Mouse (Mus musculus): ENCODE data around the gene Fntb. TPM values are rescaled to one million over a fixed set of nuclear protein-coding genes. Genes with fewer than 3 reads are reported as not detected.
A peak's percentile ranks its signal among the peaks of the same experiment; 100 is the strongest.
"Not testable (repeated sequence)": the region's sequence is repeated elsewhere in the genome, so short reads cannot be mapped to it uniquely, and the experiment has no call there.

The Fntb gene
- total RNA-seq, 2 experiments from 2014 or later, result 23.3 to 28.3 TPM

DNA sequence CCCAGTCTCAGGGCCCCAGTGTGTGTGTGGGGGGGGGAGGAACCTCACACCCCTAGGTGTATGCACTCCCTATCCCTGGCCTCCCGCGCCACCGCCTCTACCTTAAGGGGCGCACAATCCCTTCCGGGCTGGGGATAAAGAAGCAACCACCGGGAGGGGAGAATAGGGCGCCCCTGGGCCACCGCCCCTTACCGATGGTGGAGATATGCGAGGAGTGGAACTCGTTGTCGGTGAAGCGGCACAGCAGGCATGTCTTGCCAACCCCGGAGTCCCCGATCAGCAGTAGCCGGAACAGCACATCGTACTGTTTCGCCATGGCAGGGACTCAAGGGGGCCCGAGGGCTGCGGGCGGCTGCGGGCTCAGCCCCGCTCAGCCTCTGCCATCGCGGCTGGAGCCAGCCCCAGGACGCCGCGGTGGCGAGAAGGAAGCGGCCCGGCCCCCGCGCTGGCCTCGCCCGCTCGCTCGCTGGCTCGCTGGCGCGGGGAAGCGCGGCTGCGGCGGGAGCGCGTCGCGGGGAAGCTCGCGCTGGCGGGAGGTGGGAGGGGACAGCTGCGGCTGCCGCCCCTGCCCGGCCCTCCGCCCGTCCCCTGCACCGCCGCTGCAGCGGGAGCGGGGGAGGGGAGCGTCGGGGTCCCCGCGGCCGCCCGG, 56.7 kb downstream of the Fntb start:
- intact Hi-C loops (cut with DNase I), result no loop called here
- peak; percentile 42 to 53 for DNase-seq (ENCODE audit: low spot score in 2 of 2)

GRCm38 (mm10) chr12:76822651-76823041, 57.3 kb downstream of the Fntb start, which contains the start of gene Rab15:
TSS of gene Rab15 (minus strand) at chr12:76822908.
- intact Hi-C loops (cut with DNase I), result no loop called here
- DNase-seq (ENCODE audit: low spot score in 2 of 2), result peak in 1 of 2 experiments; percentile 35

DNA sequence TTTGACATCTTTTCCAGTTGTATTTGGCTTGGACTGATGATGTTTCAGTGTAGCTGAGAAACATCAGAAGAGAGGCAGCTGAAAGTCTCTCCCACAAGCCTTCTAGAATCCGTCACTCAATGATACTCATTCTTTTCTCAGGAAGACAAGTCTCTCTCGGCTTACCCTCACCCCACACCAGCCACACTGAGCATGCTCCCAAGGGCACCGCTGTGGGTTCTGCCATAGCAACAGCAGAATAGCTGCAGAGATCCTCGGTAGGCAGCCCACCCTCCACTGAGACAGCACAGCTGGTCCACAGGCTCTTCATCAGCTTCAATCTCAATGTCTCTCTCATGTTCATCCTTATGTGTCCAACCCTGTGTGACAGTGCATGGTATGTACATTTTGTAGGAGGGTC, 59.9 kb downstream of the Fntb start:
- intact Hi-C loops (cut with DNase I), result no loop called here
- DNase-seq (ENCODE audit: low spot score in 2 of 2), result no peak

DNA sequence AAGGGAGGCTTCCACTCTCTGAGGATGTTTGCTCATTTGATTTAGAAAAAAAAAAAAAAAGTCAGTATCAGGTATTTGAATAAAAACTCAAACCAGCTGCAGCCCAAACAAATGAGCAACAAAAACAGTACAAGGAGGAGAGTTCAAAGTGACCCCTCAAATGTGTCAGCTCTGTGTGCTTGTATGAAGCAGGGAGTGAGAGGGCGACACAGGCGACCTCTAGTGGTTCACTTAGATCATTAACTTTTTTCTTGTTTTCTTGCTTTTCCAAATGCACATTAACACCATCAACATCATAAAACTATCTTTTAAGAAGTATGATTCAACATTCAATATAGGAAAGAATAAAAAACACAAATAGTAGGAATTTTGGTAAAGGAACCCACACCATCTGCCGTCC, 67.3 kb downstream of the Fntb start:
- DNase-seq (ENCODE audit: low spot score in 2 of 2), result peak in 1 of 2 experiments; percentile 52
- intact Hi-C loops (cut with DNase I), result no loop called here

- peak; percentile 99 for DNase-seq (ENCODE audit: low spot score in 2 of 2)
- intact Hi-C loops (cut with DNase I), result loop anchor here (2.0 to 5.0 kb wide), 3 partner anchors 42 to 400 kb away; partner anchors contain the start of genes Fut8 and Max
Measured at GRCm38 (mm10) chr12:76837101-76837843, 71.9 kb downstream of the Fntb start.

DNA sequence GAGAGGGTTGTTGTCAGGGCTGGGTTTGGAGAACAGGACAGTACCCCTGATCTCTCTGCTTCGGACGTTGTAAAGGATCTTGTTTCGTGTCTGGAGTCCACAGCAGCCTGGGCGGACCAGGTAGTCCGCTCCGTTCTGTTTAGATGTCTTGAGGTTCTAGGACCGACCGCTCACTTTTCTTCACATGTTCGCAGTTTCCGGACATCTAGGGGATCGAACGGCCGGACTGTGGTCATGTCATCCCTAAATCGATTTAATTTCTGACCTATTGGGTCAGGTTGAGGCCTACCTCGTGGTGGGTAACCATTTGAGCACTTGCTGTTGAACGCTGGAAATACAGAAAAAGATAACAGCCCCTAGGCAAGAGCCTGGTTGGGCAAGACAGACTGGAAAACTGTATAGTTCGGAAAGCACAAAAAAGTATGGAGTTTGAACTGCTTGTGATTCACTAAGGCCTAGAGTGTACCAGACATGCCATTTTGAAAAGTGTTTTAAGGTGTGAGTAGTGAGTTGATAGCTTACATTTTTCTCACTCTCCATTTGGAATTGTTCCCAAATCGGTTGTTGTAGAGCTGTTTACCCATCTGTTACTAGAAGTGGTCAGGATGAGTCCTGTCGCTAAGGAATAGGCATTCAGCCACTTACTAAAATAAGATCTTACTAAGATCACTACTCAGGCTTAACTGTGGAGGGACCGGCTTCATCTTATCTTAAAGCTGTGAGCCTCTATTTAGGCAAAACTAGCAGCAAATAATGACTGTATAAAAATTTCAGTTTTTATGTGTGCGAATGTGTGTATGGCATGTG, 72.7 kb downstream of the Fntb start:
- no peak for DNase-seq (ENCODE audit: low spot score in 2 of 2)
- intact Hi-C loops (cut with DNase I), result loop anchor here (2.0 to 5.0 kb wide), 3 partner anchors 41 to 399 kb away; partner anchors contain the start of genes Fut8 and Max

- intact Hi-C loops (cut with DNase I), result loop anchor here (5.0 kb wide), 1 partner anchor 398 kb away; the partner anchor contains the start of gene Fut8
- no peak for DNase-seq (ENCODE audit: low spot score in 2 of 2)
Measured at GRCm38 (mm10) chr12:76839298-76839697, 73.9 kb downstream of the Fntb start.

- intact Hi-C loops (cut with DNase I), result no loop called here
- DNase-seq (ENCODE audit: low spot score in 2 of 2), result no peak
Measured at GRCm38 (mm10) chr12:76840081-76840480, 74.7 kb downstream of the Fntb start.

DNA sequence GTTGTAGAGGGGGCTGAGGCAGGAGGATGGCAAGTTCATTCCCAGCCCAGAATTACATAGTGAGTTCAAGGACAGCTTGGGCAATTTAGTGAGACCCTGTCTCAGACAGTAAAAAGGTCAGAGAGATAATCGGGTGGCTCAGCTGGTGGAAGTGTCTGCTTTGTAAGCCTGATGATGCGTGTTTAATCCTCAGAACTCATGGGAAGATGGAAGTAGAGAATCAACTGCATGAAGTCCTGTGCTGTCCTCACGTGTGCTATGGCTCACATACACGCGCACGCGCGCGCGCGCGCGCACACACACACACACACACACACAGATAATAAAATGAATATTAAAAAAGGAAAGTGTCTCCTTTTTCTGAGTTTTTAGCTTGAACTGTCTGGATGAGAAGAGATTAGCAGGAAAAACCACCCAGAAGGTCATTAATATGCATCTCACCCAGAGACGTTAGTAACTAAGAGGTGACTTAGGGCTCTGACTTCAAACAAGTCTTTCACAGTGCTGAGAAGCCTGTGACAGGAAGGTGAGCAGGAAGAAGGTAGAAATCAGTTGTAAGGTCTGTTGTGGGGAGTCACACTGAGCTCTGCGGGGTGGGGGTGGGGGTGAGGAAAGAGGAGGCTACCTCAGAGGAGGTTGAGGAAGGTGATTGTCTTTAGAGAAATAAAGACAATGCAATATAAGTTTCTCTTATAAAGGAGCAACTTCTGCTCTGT, 79.1 kb downstream of the Fntb start:
- intact Hi-C loops (cut with DNase I), result no loop called here
- no peak for DNase-seq (ENCODE audit: low spot score in 2 of 2)

DNA sequence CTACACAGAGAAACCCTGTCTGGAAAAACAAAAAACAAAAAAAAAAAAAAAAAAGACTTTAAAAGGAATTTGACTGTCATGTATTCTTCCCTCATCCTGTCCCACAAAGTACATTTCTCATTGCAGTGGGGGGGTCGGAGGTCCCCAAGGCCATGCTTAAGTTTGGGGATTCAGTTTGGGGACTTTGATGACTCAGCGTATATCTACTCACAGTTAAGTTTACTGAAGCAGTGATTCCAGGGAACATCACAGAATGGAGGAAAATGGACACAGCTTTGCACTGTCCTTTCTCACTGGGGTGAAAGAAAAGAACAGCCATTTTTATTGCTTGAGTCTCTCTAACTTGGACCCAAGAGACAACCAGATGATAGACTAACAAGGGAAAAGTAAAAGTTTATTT, 87.0 kb downstream of the Fntb start:
- intact Hi-C loops (cut with DNase I), result no loop called here
- no peak for DNase-seq (ENCODE audit: low spot score in 2 of 2)

DNA sequence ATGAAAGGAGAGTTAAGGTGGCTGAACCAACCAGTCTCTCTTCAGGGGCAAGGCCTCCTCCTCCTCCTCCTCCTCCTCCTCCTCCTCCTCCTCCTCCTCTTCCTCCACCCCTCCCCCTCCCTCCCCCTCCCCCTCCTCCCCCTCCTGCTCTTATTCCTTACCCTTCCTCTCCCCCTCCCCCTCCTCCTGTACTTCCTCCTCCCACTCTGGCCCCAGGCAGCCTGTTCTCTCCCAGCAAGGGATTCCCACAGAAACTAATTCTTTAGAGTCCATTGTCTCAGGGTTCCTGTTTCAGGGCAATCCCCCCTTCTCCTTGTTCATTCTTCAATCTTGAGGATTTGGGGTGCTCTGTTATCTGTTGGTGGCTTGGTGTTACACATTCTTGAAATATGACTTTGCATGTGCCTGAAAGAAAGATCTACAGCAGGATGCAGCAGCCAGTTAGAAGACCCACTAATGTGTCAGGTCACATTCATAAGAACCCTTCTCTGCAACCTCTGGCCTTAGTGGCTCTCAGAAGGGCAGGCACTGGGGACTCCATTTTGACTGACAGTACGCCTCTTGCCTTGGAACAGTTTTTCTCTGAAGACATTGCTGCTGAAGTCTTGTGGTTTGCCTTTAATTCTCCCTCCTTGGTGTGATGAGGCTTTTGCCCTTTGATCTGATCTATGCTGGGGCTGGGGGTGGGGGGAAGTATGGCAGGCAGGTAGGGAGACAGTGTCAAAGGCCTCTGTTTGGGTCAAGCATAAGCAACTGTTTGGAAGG, 88.2 kb downstream of the Fntb start:
- no peak for DNase-seq (ENCODE audit: low spot score in 2 of 2)
- intact Hi-C loops (cut with DNase I), result no loop called here

- DNase-seq (ENCODE audit: low spot score in 2 of 2), result no peak
- intact Hi-C loops (cut with DNase I), result no loop called here
Measured at GRCm38 (mm10) chr12:76857087-76857486, 91.7 kb downstream of the Fntb start.

- intact Hi-C loops (cut with DNase I); DNase-seq (ENCODE audit: low spot score in 2 of 2): not testable (repeated sequence)
Measured at GRCm38 (mm10) chr12:76858788-76859187, 93.4 kb downstream of the Fntb start.

DNA sequence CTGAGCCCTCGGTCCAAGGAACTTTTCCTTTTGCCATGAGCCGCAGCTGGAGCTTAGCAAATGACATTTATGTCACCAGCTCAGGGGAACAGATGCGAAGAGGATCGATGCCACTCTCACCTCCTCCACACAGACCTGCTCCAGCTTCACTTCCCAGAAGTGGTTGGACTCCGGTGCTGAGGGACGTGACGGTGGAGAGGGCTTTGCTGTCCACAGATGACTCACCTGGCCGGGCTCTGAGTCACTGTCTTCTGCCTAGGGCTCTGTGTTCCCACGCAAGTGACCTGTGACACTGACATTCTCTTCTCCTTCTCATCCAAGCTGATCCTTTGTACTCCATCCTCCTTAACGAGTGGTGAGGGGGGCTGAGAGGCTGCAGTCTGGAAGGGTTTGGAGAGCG, 98.3 kb downstream of the Fntb start:
- intact Hi-C loops (cut with DNase I), result loop anchor here (10.0 kb wide), 1 partner anchor 1141 kb away; no protein-coding TSS in a partner anchor
- peak; percentile 12 to 71 for DNase-seq (ENCODE audit: low spot score in 2 of 2)

DNA sequence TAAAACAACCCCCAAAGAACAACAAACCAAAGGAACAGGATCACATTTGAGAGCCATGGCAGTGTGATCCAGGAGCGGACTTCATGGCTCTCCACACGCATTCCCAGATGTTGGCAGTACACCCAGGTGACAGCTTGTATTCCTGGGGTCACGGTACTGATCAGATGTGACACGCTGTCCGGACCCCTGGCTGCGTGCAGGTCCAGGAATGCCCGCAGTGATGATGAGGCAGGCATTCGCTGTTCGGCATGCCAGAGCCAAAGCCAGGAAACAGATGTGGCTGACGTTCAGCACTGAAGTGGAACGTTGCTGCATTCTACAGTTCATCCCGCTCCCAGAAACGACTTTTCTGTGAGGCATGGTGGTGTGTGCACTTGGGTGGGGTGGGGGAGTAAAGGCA, 99.9 kb downstream of the Fntb start:
- intact Hi-C loops (cut with DNase I), result loop anchor here (10.0 kb wide), 1 partner anchor 1140 kb away; no protein-coding TSS in a partner anchor
- DNase-seq (ENCODE audit: low spot score in 2 of 2), result no peak

GRCm38 (mm10) chr12:76867586-76868280, 102.3 kb downstream of the Fntb start:
- intact Hi-C loops (cut with DNase I), result loop anchor here (10.0 kb wide), 1 partner anchor 1137 kb away; no protein-coding TSS in a partner anchor

DNA sequence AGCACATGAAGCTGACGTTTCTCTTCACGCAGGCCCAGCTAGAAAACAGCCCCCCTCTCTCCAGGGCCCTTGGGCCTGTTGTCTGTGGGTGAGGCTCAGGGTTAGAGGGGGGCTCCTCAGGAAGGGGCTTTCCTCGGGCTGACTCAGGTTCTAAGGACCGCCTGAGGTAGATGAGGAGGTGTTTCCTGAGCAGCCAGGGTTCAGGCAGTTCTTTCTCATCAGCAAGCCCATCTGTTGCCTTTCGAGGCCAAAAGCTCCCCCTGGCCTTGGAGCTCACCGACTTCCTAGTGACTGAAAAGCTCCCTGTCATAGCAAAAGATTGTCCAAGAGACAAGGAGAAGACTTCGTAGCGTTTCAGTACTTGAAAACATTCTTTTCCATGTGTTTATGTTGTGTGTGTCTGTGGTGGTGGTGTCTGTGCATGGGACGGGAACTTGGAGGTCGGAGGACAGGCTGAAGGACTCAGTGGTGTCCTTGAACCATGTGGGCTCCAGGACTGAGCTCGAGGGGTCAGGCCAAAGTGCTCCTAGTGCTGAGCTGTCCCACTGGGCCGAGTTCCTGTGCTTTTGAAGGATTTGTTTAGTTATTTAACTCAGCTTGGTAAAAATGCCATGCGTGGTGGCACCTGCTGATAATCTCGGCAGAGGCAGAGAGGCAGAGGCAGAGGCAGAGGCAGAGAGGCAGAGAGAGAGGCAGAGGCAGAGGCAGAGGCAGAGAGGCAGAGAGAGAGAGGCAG, 103.2 kb downstream of the Fntb start:
- DNase-seq (ENCODE audit: low spot score in 2 of 2), result no peak
- intact Hi-C loops (cut with DNase I), result loop anchor here (10.0 kb wide), 1 partner anchor 1136 kb away; no protein-coding TSS in a partner anchor

More at GRCm38 (mm10) chr12:76867586-76868280, 102.3 kb downstream of the Fntb start:
- peak; percentile 28 to 80 for DNase-seq (ENCODE audit: low spot score in 2 of 2)
